Mouse (Mus musculus) embryo, embryonic 11 days (tissue): ENCODE measurements around the gene Asic2.
"Not testable (repeated sequence)": the region's sequence is repeated elsewhere in the genome, so short reads cannot be mapped to it uniquely, and the experiment has no call there.

ENCODE experiments used
- DNase-seq: peaks from one replicate; pipeline ENCODE4 v3.0.0-alpha.2; 2015

Gene Asic2

GRCm38 (mm10) chr11:81272677-81273418 is 695.4 kb downstream of the Asic2 start:
- no peak for DNase-seq

GRCm38 (mm10) chr11:81271422-81271821 is 696.8 kb downstream of the Asic2 start:
- no peak for DNase-seq

- peak; percentile 32 for DNase-seq
Measured at GRCm38 (mm10) chr11:81270518-81270917, 697.7 kb downstream of the Asic2 start.

GRCm38 (mm10) chr11:81263757-81264156 is 704.5 kb downstream of the Asic2 start:
- DNase-seq = no peak

GRCm38 (mm10) chr11:81263193-81263592 is 705.1 kb downstream of the Asic2 start:
- DNase-seq = no peak

- DNase-seq = no peak
Measured at GRCm38 (mm10) chr11:81261259-81261658, 707.0 kb downstream of the Asic2 start.

GRCm38 (mm10) chr11:81241183-81241582 is 727.1 kb downstream of the Asic2 start:
- not testable (repeated sequence) for DNase-seq

GRCm38 (mm10) chr11:81239966-81240681 is 728.1 kb downstream of the Asic2 start:
- peak; percentile 43 for DNase-seq

GRCm38 (mm10) chr11:81239091-81239490 is 729.2 kb downstream of the Asic2 start:
- no peak for DNase-seq

- DNase-seq = no peak
Measured at GRCm38 (mm10) chr11:81236070-81236469, 732.2 kb downstream of the Asic2 start.

- no peak for DNase-seq
Measured at GRCm38 (mm10) chr11:81223361-81223760, 744.9 kb downstream of the Asic2 start.

GRCm38 (mm10) chr11:81220786-81221185 is 747.5 kb downstream of the Asic2 start:
- no peak for DNase-seq

- DNase-seq = no peak
Measured at GRCm38 (mm10) chr11:81205471-81205870, 762.8 kb downstream of the Asic2 start.

GRCm38 (mm10) chr11:81202578-81202977 is 765.7 kb downstream of the Asic2 start:
- no peak for DNase-seq

- peak; percentile 79 for DNase-seq
Measured at GRCm38 (mm10) chr11:81193856-81194255, 774.4 kb downstream of the Asic2 start.

- no peak for DNase-seq
Measured at GRCm38 (mm10) chr11:81192155-81192554, 776.1 kb downstream of the Asic2 start.

GRCm38 (mm10) chr11:81189103-81189502 is 779.2 kb downstream of the Asic2 start:
- DNase-seq = no peak

GRCm38 (mm10) chr11:81187851-81188250 is 780.4 kb downstream of the Asic2 start:
- no peak for DNase-seq

GRCm38 (mm10) chr11:81184721-81185120 is 783.5 kb downstream of the Asic2 start:
- DNase-seq = no peak

- no peak for DNase-seq
Measured at GRCm38 (mm10) chr11:81164890-81165289, 803.4 kb downstream of the Asic2 start.

GRCm38 (mm10) chr11:81163056-81163455 is 805.2 kb downstream of the Asic2 start:
- DNase-seq = no peak

GRCm38 (mm10) chr11:81153841-81154240 is 814.4 kb downstream of the Asic2 start:
- no peak for DNase-seq

- DNase-seq = peak; percentile 86
Measured at GRCm38 (mm10) chr11:81153161-81153840, 815.0 kb downstream of the Asic2 start.
